Mouse (Mus musculus): ENCODE measurements at regions not wholly inside any gene's neighbourhood (a gene's known extent, or its start where the extent isn't known, plus 50 kb on each side); places are given as distances from the start of the nearest gene placed in this dataset.

GRCm38 (mm10) chrX:12851684-12852083 lies 89.8 kb upstream of the Med14 start:
- no peak for TF ChIP-seq FLI1 (IDR thresholded peaks at IDR 0.05; ENCODE audit: low read length)
- no peak for TF ChIP-seq GATA1 (IDR thresholded peaks at IDR 0.05; ENCODE audit: borderline replicate concordance, low read length)
